ENCODE assay signal across 8 mouse cellular contexts in the genomic region with DNA sequence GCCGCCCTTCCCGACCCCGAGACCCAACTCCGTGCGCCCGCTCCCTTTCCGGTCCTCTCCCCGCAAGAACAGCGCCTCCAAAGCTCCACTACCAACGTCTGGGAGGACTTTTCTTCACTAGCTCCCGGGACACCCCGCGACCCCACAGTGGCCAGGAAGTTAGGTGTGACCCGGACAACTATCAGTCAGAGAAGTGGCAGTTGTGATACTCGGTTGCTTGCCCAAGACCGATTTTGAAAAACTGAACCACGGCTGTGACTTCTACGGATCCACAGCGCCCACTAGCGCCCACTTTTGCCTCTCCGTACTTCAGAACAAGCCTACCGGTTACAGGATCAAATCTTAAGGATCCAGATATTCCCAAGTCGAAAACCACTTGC. TPM values are rescaled to one million over a fixed set of nuclear protein-coding genes. Genes with fewer than 3 reads are reported as not detected.
DNase-seq lines count a peak whose midpoint lies in the region; ATAC-seq and TF ChIP-seq lines count a peak whose summit lies in the region.

No protein-coding gene starts in this region.

- intact Hi-C loops in left cerebral cortex, postnatal 36 days (cut with DNase I), result loop anchor here (2.0 to 5.0 kb wide), 2 partner anchors 331 to 511 kb away; no protein-coding TSS in a partner anchor

- peak; percentile 91 for TF ChIP-seq CTCF in intestine, postnatal 0 days (IDR thresholded peaks at IDR 0.05; ENCODE audit: low read depth)

- peak; percentile 57 for ATAC-seq in granulocyte monocyte progenitor cell, adult 5-6 weeks (replicated peaks; ENCODE audit: poor library complexity, severe bottlenecking)
- ATAC-seq in intestine, postnatal 0 days, result peak; percentile 24

- DNase-seq in adrenal gland, postnatal 14 days, result peak; percentile 91
- DNase-seq in embryonic facial prominence, embryonic 10.5 days (ENCODE audit: low spot score), result peak; percentile 89
- peak; percentile 88 to 90 for DNase-seq in left cerebral cortex, postnatal 36 days (ENCODE audit: low spot score in 2 of 2)
- peak; percentile 88 for DNase-seq in midbrain, embryonic 10.5 days (ENCODE audit: low spot score)
- DNase-seq in right cerebral cortex, postnatal 36 days (ENCODE audit: low spot score in 2 of 2), result peak; percentile 86 to 88
- peak; percentile 77 to 91 for DNase-seq in urinary bladder, postnatal 4 days (ENCODE audit: low spot score in 2 of 2)

- no peaks in the 10 kb centered on the region for H3K27me3 ChIP-seq in embryonic facial prominence, embryonic 10.5 days (replicated peaks; ENCODE audit: low read depth, poor library complexity, severe bottlenecking)
- H3K27me3 ChIP-seq in intestine, postnatal 0 days (replicated peaks; ENCODE audit: control insufficient read depth, insufficient read depth, low read length), result no peaks in the 10 kb centered on the region
- H3K27me3 ChIP-seq in midbrain, embryonic 10.5 days (ENCODE audit: low read depth, poor library complexity, severe bottlenecking), result peaks cover 11% of the 10 kb centered on the region; the same call in 1 of the 2 replicates

- under 1% methylated on average over 23 of the region's 23 CpGs for WGBS in embryonic facial prominence, embryonic 10.5 days
- WGBS in intestine, postnatal 0 days, result under 1% methylated on average over 23 of the region's 23 CpGs
- under 1% methylated on average over 23 of the region's 23 CpGs for WGBS in midbrain, embryonic 10.5 days

- H3K4me2 ChIP-seq in intestine, postnatal 0 days (replicated peaks; ENCODE audit: low read depth), result peak overlapping the region; percentile 90

- peak overlapping the region; percentile 62 for H3K9ac ChIP-seq in intestine, postnatal 0 days (ENCODE audit: low read depth, low read length)

- peak overlapping the region; percentile 98 for H3K4me3 ChIP-seq in embryonic facial prominence, embryonic 10.5 days
- peak overlapping the region; percentile 87 for H3K4me3 ChIP-seq in intestine, postnatal 0 days (ENCODE audit: low read depth, low read length)
- peak overlapping the region; percentile 93 for H3K4me3 ChIP-seq in midbrain, embryonic 10.5 days

- H3K36me3 ChIP-seq in embryonic facial prominence, embryonic 10.5 days (replicated peaks), result peaks cover 24% of the 10 kb centered on the region
- peaks cover 9% of the 10 kb centered on the region for H3K36me3 ChIP-seq in intestine, postnatal 0 days (ENCODE audit: control insufficient read depth, insufficient read depth)
- peaks cover 22% of the 10 kb centered on the region for H3K36me3 ChIP-seq in midbrain, embryonic 10.5 days

- H3K27ac ChIP-seq in embryonic facial prominence, embryonic 10.5 days (replicated peaks), result peak overlapping the region; percentile 96
- peak overlapping the region; percentile 80 for H3K27ac ChIP-seq in intestine, postnatal 0 days (ENCODE audit: low read depth, low read length)
- peak overlapping the region; percentile 92 for H3K27ac ChIP-seq in midbrain, embryonic 10.5 days (replicated peaks)

- H3K9me3 ChIP-seq in embryonic facial prominence, embryonic 10.5 days, result no peaks in the 10 kb centered on the region
- H3K9me3 ChIP-seq in intestine, postnatal 0 days (ENCODE audit: control insufficient read depth), result no peaks in the 10 kb centered on the region
- H3K9me3 ChIP-seq in midbrain, embryonic 10.5 days (replicated peaks), result no peaks in the 10 kb centered on the region

- peaks cover 26% of the 10 kb centered on the region for H3K4me1 ChIP-seq in embryonic facial prominence, embryonic 10.5 days
- no peaks in the 10 kb centered on the region for H3K4me1 ChIP-seq in intestine, postnatal 0 days (replicated peaks; ENCODE audit: control insufficient read depth, insufficient read depth, low read length)
- H3K4me1 ChIP-seq in midbrain, embryonic 10.5 days, result peaks cover 39% of the 10 kb centered on the region

RNA-seq across cellular contexts. Expression of a gene that starts 0.7 kb away (rescaled TPM):
- total RNA-seq in adrenal gland, postnatal 14 days (2021), result 31.5 and 31.6 TPM in 2 replicates
- polyA plus RNA-seq in embryonic facial prominence, embryonic 10.5 days (2016; fragmentation: Nextera tagmentation; extraction: Ambion mirVana), result 32.2 and 33.7 TPM in 2 replicates
- total RNA-seq in granulocyte monocyte progenitor cell, adult 5-6 weeks (2014; fragmentation: Nextera tagmentation), result not detected in 2 replicates
- total RNA-seq in granulocyte monocyte progenitor cell, adult 5-6 weeks (2017), result 0.39 and 4.6 TPM in 2 replicates
- 6.7 and 7.6 TPM in 2 replicates for polyA plus RNA-seq in intestine, postnatal 0 days (2015; fragmentation: Nextera tagmentation; extraction: Ambion mirVana)
- total RNA-seq in left cerebral cortex, postnatal 36 days (2021), result 10 to 100 TPM; 68.7 to 72.0 TPM
- polyA plus RNA-seq in midbrain, embryonic 10.5 days (2016; fragmentation: Nextera tagmentation; extraction: Ambion mirVana), result 14.7 and 15.8 TPM in 2 replicates

RNA-seq across cellular contexts. Expression of a gene that starts 28.6 kb away (rescaled TPM):
- 76.4 and 95.8 TPM in 2 replicates for total RNA-seq in adrenal gland, postnatal 14 days (2021)
- 174 and 177 TPM in 2 replicates for polyA plus RNA-seq in embryonic facial prominence, embryonic 10.5 days (2016; fragmentation: Nextera tagmentation; extraction: Ambion mirVana)
- total RNA-seq in granulocyte monocyte progenitor cell, adult 5-6 weeks (2014; fragmentation: Nextera tagmentation), result 91.7 and 107 TPM in 2 replicates
- total RNA-seq in granulocyte monocyte progenitor cell, adult 5-6 weeks (2017), result 126 and 127 TPM in 2 replicates
- 67.4 and 78.2 TPM in 2 replicates for polyA plus RNA-seq in intestine, postnatal 0 days (2015; fragmentation: Nextera tagmentation; extraction: Ambion mirVana)
- 100 to 1,000 TPM in 1 of 2 experiments, 10 to 100 TPM in 1; 74.8 to 112 TPM for total RNA-seq in left cerebral cortex, postnatal 36 days (2021)
- polyA plus RNA-seq in midbrain, embryonic 10.5 days (2016; fragmentation: Nextera tagmentation; extraction: Ambion mirVana), result 142 and 159 TPM in 2 replicates

Comparison
In these comparisons a context has a peak if more than half of its experiments do, and no peak if none do; other contexts are left out.
1. Peak in every context shown above with its lines: DNase-seq, ATAC-seq, H3K4me3 ChIP-seq and H3K27ac ChIP-seq.